Mouse (Mus musculus) CH12.LX (cell line): ENCODE measurements at regions not wholly inside any gene's neighbourhood (a gene's known extent, or its start where the extent isn't known, plus 50 kb on each side); places are given as distances from the start of the nearest gene placed in this dataset.

ENCODE experiments used
- CTCF ChIP-seq, 2 experiments: IDR thresholded peaks in 1 of 2; conservative IDR thresholded peaks in 1 of 2; 2 replicates each; pipeline ENCODE4 v1.5.1; 2011 to 2012; ENCODE audit warnings: low read depth in 2 of 2, low read length in 2 of 2, improper control_type of control experiment in 1 of 2, inconsistent platforms in 1 of 2, mild to moderate bottlenecking in 1 of 2, moderate library complexity in 1 of 2
- E2F4 ChIP-seq: IDR thresholded peaks from 2 replicates; pipeline ENCODE4 v1.6.1; 2011; ENCODE audit warnings: low read depth, low read length, improper control_type of control experiment; ENCODE audit not compliant: insufficient replicate concordance
- EP300 ChIP-seq: IDR thresholded peaks from 2 replicates; pipeline ENCODE4 v1.6.1; 2011; ENCODE audit warnings: low read length, improper control_type of control experiment
- KAT2A ChIP-seq: IDR thresholded peaks from 2 replicates; pipeline ENCODE4 v1.6.1; 2012; ENCODE audit warnings: low read length, improper control_type of control experiment, inconsistent platforms; ENCODE audit not compliant: insufficient replicate concordance
- MAZ ChIP-seq: IDR thresholded peaks from 2 replicates; pipeline ENCODE4 v1.6.1; 2012; ENCODE audit warnings: low read depth, mild to moderate bottlenecking, inconsistent platforms, low read length, improper control_type of control experiment, moderate library complexity
- MYC ChIP-seq: IDR thresholded peaks from 2 replicates; pipeline ENCODE4 v1.6.1; 2011; ENCODE audit warnings: low read depth, mild to moderate bottlenecking, improper control_type of control experiment, low read length
- POLR2A ChIP-seq: IDR thresholded peaks from 2 replicates; pipeline ENCODE4 v1.6.1; 2011; ENCODE audit warnings: low read depth, mild to moderate bottlenecking, improper control_type of control experiment, low read length
- RCOR1 ChIP-seq: conservative IDR thresholded peaks from 2 replicates; pipeline ENCODE4 v1.6.1; 2012; ENCODE audit warnings: low read depth, mild to moderate bottlenecking, inconsistent platforms, low read length, improper control_type of control experiment
- ZC3H11A ChIP-seq: IDR thresholded peaks from 2 replicates; pipeline ENCODE4 v1.6.1; 2012; ENCODE audit warnings: low read depth, mild to moderate bottlenecking, inconsistent platforms, low read length, improper control_type of control experiment
- ZNF384 ChIP-seq: IDR thresholded peaks from 2 replicates; pipeline ENCODE4 v1.6.1; 2012; ENCODE audit warnings: low read depth, low read length, improper control_type of control experiment, inconsistent platforms

GRCm38 (mm10) chr3:133750061-133750460 is 205.1 kb upstream of the Tet2 start:
- no peak for TF ChIP-seq CTCF (conservative IDR thresholded peaks at IDR 0.05 in 1 of 2, IDR thresholded peaks at IDR 0.05 in 1 of 2; ENCODE audit: low read depth in 2 of 2, low read length in 2 of 2)
- TF ChIP-seq E2F4, result no peak
- no peak for TF ChIP-seq POLR2A
- no peak for TF ChIP-seq EP300
- no peak for TF ChIP-seq ZC3H11A
- no peak for TF ChIP-seq MYC
- no peak for TF ChIP-seq MAZ
- no peak for TF ChIP-seq RCOR1
- no peak for TF ChIP-seq ZNF384
- no peak for TF ChIP-seq KAT2A
